Comparison of ENCODE assay signal across 11 mouse cellular contexts in genomic region chr3:41590695-41591559, GRCm38 (mm10). TPM values are rescaled to one million over a fixed set of nuclear protein-coding genes. Genes with fewer than 3 reads are reported as not detected.
A peak's percentile ranks its signal among the peaks of the same experiment; 100 is the strongest.
DNase-seq lines count a peak whose midpoint lies in the region; ATAC-seq and TF ChIP-seq lines count a peak whose summit lies in the region.
"Had no signal": no experiment of that assay in that cellular context is flagged by ENCODE, and none has a peak within 500 bp of the region (broad histone marks: within the 10 kb centered on the region; RNA-seq: fewer than 3 reads in every experiment).

No protein-coding gene starts in this region.

- H3K36me3 ChIP-seq in lung, embryonic 14.5 days (ENCODE audit: insufficient read depth), result peaks cover 10% of the 10 kb centered on the region; the same call in 1 of the 2 replicates
- H3K36me3 ChIP-seq in hindbrain, embryonic 12.5 days, result peaks cover 30% of the 10 kb centered on the region

- H3K9me3 ChIP-seq in lung, embryonic 14.5 days (ENCODE audit: low read depth, low read length), result no peaks in the 10 kb centered on the region
- H3K9me3 ChIP-seq in hindbrain, embryonic 12.5 days (replicated peaks), result no peaks in the 10 kb centered on the region

- H3K4me2 ChIP-seq in lung, embryonic 14.5 days, result no peak overlapping the region
- H3K4me2 ChIP-seq in hindbrain, embryonic 12.5 days (replicated peaks), result no peak overlapping the region

- peak; percentile 17; the same call in 1 of the 2 replicates for TF ChIP-seq CTCF in cortical plate, adult 2 months (IDR thresholded peaks at IDR 0.05; ENCODE audit: extremely low read depth, insufficient read depth, low read length)
- TF ChIP-seq CTCF in lung, embryonic 14.5 days (IDR thresholded peaks at IDR 0.05; ENCODE audit: low read depth), result peak; percentile 32

- 79% methylated on average over 20 of the region's 20 CpGs for WGBS in lung, embryonic 14.5 days
- 89% methylated on average over 20 of the region's 20 CpGs for WGBS in hindbrain, embryonic 12.5 days

- ATAC-seq in lung, embryonic 14.5 days (ENCODE audit: insufficient read depth), result no peak
- no peak for ATAC-seq in monocyte, adult 5-6 weeks (replicated peaks; ENCODE audit: insufficient number of reproducible peaks, low FRiP score, low TSS enrichment, poor library complexity, severe bottlenecking)
- no peak for ATAC-seq in hindbrain, embryonic 12.5 days (ENCODE audit: low FRiP score)
- ATAC-seq: forebrain, embryonic 14.5 days had no signal

- H3K27ac ChIP-seq in cortical plate, adult 2 months (ENCODE audit: insufficient read depth, low read length), result no peak overlapping the region
- no peak overlapping the region for H3K27ac ChIP-seq in lung, embryonic 14.5 days (ENCODE audit: low read depth)
- H3K27ac ChIP-seq in hindbrain, embryonic 12.5 days, result no peak overlapping the region
- H3K27ac ChIP-seq: macrophage had no signal

- intact Hi-C loops in heart, postnatal 25 days (cut with DNase I), result loop anchor here (5.0 kb wide), 2 partner anchors 244 to 364 kb away; no protein-coding TSS in a partner anchor

- no peak overlapping the region for H3K9ac ChIP-seq in lung, embryonic 14.5 days
- H3K9ac ChIP-seq in hindbrain, embryonic 12.5 days, result no peak overlapping the region

- no peak overlapping the region for H3K4me3 ChIP-seq in cortical plate, adult 2 months (ENCODE audit: insufficient read depth, low read length)
- no peak overlapping the region for H3K4me3 ChIP-seq in lung, embryonic 14.5 days (ENCODE audit: low read depth, low read length)
- no peak overlapping the region for H3K4me3 ChIP-seq in hindbrain, embryonic 12.5 days

- H3K27me3 ChIP-seq in lung, embryonic 14.5 days (ENCODE audit: insufficient read depth, low read length), result no peaks in the 10 kb centered on the region
- H3K27me3 ChIP-seq in hindbrain, embryonic 12.5 days, result no peaks in the 10 kb centered on the region
- H3K27me3 ChIP-seq: CH12.LX had no signal

- peak; percentile 96 for DNase-seq in heart, adult 11 months
- no peak for DNase-seq in heart, postnatal 25 days (ENCODE audit: low spot score)
- DNase-seq in kidney, adult 8-10 months, result peak; percentile 79 to 84
- DNase-seq in lung, embryonic 14.5 days, result peak; percentile 67
- DNase-seq in urinary bladder, postnatal 14 days (ENCODE audit: low spot score), result no peak

- H3K4me1 ChIP-seq in cortical plate, adult 2 months (ENCODE audit: control insufficient read depth, insufficient read depth, low read length), result peaks cover 4% of the 10 kb centered on the region; the same call in 1 of the 2 replicates
- no peaks in the 10 kb centered on the region for H3K4me1 ChIP-seq in lung, embryonic 14.5 days (ENCODE audit: insufficient read depth)
- peaks cover 12% of the 10 kb centered on the region; the same call in 1 of the 2 replicates for H3K4me1 ChIP-seq in hindbrain, embryonic 12.5 days

- no peak for TF ChIP-seq POLR2A in cortical plate, adult 2 months (IDR thresholded peaks at IDR 0.05; ENCODE audit: extremely low read depth, insufficient read depth, low read length)

RNA-seq across cellular contexts. Expression of gene Jade1, which starts 35.4 kb away (rescaled TPM):
- total RNA-seq in heart, postnatal 25 days (2021), result 10 to 100 TPM; 29.9 to 36.7 TPM
- polyA plus RNA-seq in cortical plate, adult 2 months (2012; rRNA removed), result 30.4 and 30.9 TPM in 2 replicates
- 10.3 and 10.5 TPM in 2 replicates for polyA plus RNA-seq in lung, embryonic 14.5 days (2014; fragmentation: Nextera tagmentation; extraction: Ambion mirVana)
- total RNA-seq in monocyte, adult 5-6 weeks (2017), result 16.5 to 22.5 TPM (median 18.4 TPM) in 3 replicates
- polyA plus RNA-seq in hindbrain, embryonic 12.5 days (2016; fragmentation: Nextera tagmentation; extraction: Ambion mirVana), result 14.7 and 16.0 TPM in 2 replicates

Comparison
In these comparisons a context has a peak if more than half of its experiments do, and no peak if none do; other contexts are left out.
1. DNase-seq: peak in heart, adult 11 months (single experiment), kidney, adult 8-10 months (2 of 2) and lung, embryonic 14.5 days (single experiment); none in heart, postnatal 25 days (single experiment) and urinary bladder, postnatal 14 days (single experiment).